Mouse (Mus musculus): ENCODE results near the gene Slc36a1. TPM values are rescaled to one million over a fixed set of nuclear protein-coding genes. Genes with fewer than 3 reads are reported as not detected.

The Slc36a1 gene
- 1.4 and 1.8 TPM in 2 replicates for polyA plus RNA-seq (2015; fragmentation: Nextera tagmentation; extraction: Ambion mirVana)

DNA sequence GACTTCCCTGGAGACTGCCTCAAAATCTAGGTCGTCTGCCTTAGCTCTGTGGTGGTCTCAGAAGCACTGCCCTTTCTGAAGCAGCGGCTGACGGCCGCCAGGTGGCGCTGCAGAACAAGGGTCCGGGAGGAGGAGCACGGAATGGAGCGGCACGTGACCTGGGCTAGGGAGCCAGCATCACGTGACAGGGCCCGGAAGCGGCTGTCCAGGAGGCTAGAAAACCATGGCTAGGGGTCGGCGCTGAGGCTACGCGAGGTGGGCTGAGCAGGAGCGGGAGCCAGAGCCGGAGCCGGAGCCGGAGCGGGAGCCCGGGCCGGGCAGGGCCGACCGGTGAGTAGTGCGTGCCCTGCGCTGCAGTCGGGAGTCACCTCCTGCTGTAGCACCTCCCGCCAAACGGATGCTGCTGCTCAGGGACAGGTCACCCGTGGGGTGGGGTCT is at the start of gene Slc36a1:
Slc36a1 (plus strand) TSS at position 192 of the 438 bp plus-strand sequence.
- Histone ChIP-seq H3K27me3 (no peaks in the 10 kb centered on the region), H3K4me3 (replicated peaks) (peak within 1 kb of the TSS; percentile 87), H3K9ac (peak within 1 kb of the TSS; percentile 84), H3K36me3 (0 out of 2 replicates have a peak, but pooled peaks cover 3% of the 10 kb centered on the region), H3K4me2 (peak within 1 kb of the TSS; percentile 91), H3K27ac (no peak within 1 kb of the TSS), H3K4me1 (replicated peaks) (peaks cover 27% of the 10 kb centered on the region), H3K9me3 (replicated peaks) (no peaks in the 10 kb centered on the region)
- DNase-seq (peak; percentile 89), ATAC-seq (ENCODE audit: low read depth) (peak; percentile 79)
- under 1% methylated on average over 31 of the region's 31 CpGs for WGBS (ENCODE audit: insufficient replicate concordance)

DNA sequence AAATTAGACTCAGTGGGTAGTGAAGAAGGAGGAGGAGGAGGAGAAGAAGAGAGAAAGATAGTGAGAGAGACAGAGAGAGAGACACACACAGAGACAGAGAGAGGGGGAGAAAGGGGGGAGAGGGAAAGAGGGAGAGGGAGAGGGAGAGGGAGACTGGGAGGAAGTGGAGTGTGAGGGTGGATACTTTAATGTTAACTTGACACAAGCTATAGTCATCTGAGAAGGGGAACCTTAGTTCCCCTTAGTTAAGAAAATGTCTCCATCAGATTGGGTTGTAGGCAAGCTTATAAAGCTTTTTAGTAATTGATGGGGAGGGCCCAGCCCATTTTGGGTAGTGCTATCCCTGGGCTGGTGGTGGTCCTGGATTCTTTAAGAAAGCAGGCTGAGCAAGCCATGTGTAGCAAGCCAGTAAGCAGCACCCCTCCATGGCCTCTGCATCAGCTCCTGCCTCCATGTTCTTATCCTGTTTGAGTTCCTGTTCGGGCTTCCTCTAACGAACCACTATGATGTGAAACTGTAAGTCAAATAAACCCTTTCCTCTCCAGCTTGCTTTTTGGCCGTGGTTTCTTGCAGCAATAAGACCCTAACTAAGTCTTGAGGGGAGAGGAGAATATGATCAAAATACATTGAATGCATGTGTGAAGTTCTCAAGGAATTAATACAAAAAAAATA is 49.6 kb upstream of the Slc36a1 start:
- no peak overlapping the region for H3K4me3 ChIP-seq (replicated peaks)
- no peak for DNase-seq
- ATAC-seq (ENCODE audit: low read depth), result no peak
- WGBS (ENCODE audit: insufficient replicate concordance), result 11% methylated on average over 3 of the region's 3 CpGs
- H3K4me2 ChIP-seq, result no peak overlapping the region
- no peak overlapping the region for H3K9ac ChIP-seq
- H3K4me1 ChIP-seq (replicated peaks), result no peaks in the 10 kb centered on the region
- H3K9me3 ChIP-seq (replicated peaks), result no peaks in the 10 kb centered on the region
- no peak overlapping the region; the same call in none of the 2 replicates for H3K27ac ChIP-seq
- no peaks in the 10 kb centered on the region for H3K27me3 ChIP-seq
- no peaks in the 10 kb centered on the region for H3K36me3 ChIP-seq

DNA sequence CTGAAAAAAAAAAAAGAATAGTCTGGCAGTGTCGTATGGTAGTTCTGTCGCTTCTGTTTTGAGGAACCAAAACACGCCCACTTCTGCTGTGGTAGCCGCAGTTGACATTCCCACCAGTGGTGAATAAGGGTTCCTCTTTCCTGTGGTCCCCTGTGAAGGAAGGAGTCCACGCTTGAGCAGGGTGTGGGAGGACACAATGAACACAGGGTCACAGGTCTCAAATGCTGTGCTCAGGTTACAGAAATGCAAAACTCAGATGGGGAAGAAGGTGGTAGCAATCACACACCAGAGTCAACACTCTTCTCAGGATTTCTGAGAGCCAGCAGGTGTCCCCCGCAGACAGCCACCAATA is 49.1 kb upstream of the Slc36a1 start:
- DNase-seq (no peak), ATAC-seq (ENCODE audit: low read depth) (no peak)
- Histone ChIP-seq H3K27me3 (no peaks in the 10 kb centered on the region), H3K36me3 (no peaks in the 10 kb centered on the region), H3K9me3 (replicated peaks) (no peaks in the 10 kb centered on the region), H3K9ac (no peak overlapping the region), H3K4me1 (replicated peaks) (no peaks in the 10 kb centered on the region), H3K4me2 (no peak overlapping the region), H3K27ac (no peak overlapping the region), H3K4me3 (replicated peaks) (no peak overlapping the region)
- 30% methylated on average over 6 of the region's 6 CpGs for WGBS (ENCODE audit: insufficient replicate concordance)

DNA sequence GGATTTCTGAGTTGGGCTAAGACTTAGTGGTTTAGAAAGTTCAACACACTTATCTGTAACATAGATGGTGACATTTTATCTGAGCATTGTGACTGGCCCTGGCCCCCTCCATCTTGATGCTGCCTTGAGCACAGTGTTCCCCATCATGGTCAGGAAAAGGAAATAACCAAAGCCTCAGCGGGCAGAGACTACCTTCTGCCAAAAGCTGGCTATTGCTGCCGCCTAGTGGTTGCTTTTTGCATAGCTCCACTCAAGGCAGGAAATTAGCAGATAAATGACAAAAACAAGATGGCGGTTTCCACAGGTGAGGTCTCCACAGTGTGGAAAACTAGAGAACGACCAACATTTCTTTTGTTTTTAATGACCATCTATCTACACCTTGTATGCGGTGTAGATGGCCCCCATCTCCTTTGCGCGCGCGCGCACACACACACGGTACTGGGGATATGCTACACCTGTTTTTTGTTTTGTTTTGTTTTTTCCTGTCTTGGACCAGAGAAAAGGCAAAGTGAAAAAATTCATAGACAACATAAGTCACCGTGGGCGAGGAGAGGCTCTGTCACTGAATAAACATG is 45.3 kb upstream of the Slc36a1 start:
- Histone ChIP-seq H3K4me3 (replicated peaks) (no peak overlapping the region), H3K4me2 (no peak overlapping the region), H3K4me1 (replicated peaks) (no peaks in the 10 kb centered on the region), H3K36me3 (no peaks in the 10 kb centered on the region), H3K27me3 (no peaks in the 10 kb centered on the region), H3K9me3 (replicated peaks) (no peaks in the 10 kb centered on the region), H3K9ac (no peak overlapping the region), H3K27ac (no peak overlapping the region)
- peak; percentile 44 for DNase-seq
- peak; percentile 45 for ATAC-seq (ENCODE audit: low read depth)
- WGBS (ENCODE audit: insufficient replicate concordance), result 42% methylated on average over 13 of the region's 13 CpGs

DNA sequence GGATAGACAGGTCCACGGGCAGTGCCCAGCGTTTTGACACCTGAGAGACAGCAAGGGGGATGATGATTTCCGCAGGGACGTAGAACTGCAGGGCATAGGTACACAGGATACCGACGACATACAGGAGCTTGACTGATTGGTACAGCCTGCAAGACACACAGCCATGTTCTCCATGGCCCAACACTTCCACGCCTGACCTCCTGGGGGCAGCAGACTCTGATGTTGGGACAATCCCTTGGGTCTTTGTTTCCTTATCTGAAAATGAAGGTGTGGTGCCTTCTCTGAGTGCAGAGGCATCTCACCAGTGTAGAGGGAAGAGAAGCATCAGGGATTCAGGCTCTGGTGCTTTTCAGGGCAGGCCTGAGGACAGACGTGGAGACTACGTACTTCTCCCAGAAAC is 41.5 kb upstream of the Slc36a1 start:
- Histone ChIP-seq H3K4me2 (no peak overlapping the region), H3K27me3 (no peaks in the 10 kb centered on the region), H3K27ac (no peak overlapping the region), H3K36me3 (no peaks in the 10 kb centered on the region), H3K9ac (no peak overlapping the region), H3K9me3 (replicated peaks) (no peaks in the 10 kb centered on the region), H3K4me1 (replicated peaks) (no peaks in the 10 kb centered on the region), H3K4me3 (replicated peaks) (no peak overlapping the region)
- DNase-seq (peak; percentile 37), ATAC-seq (ENCODE audit: low read depth) (no peak)
- WGBS (ENCODE audit: insufficient replicate concordance), result 36% methylated on average over 9 of the region's 9 CpGs

DNA sequence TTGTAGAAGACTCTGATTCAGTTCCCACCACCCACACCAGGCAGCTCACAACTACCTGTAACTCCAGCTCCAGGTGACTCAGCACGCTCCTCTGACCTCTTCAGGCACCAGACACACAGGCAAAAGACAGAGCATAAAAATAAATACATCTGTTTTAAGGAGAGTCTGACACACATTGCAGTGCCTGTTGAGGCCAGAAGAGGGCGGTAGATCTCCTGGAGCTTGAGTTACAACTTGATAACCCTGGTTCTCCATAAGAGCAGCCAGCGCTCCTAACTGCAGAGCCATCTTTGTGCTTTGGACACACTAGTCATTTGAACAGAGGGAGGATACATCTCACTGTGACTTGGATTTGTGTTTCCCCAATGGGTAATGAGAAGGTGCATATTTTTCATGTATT is 39.4 kb upstream of the Slc36a1 start:
- Histone ChIP-seq H3K9me3 (replicated peaks) (no peaks in the 10 kb centered on the region), H3K36me3 (no peaks in the 10 kb centered on the region), H3K9ac (no peak overlapping the region), H3K4me1 (replicated peaks) (no peaks in the 10 kb centered on the region), H3K4me3 (replicated peaks) (no peak overlapping the region), H3K4me2 (no peak overlapping the region), H3K27me3 (no peaks in the 10 kb centered on the region), H3K27ac (no peak overlapping the region)
- WGBS (ENCODE audit: insufficient replicate concordance), result 35% methylated on average over 3 of the region's 3 CpGs
- ATAC-seq (ENCODE audit: low read depth) (no peak), DNase-seq (peak; percentile 12)

DNA sequence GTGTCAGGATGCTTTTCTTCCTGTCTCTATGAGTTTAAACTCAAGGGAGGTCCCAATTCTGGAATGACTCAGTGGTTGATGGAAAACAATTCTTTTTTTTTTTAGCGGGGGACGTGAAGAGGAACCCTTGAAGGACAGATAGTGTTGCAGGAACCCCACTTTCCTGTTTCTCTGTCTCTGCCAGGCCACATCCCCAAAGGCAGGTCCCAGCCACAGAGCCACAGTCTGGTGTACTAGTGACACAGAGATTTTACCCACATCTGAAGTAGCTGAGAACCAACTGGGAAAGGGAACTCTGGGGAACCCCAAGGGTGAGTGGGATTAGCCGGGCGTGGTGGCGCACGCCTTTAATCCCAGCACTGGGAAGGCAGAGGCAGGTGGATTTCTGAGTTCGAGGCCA is 38.4 kb upstream of the Slc36a1 start:
- Histone ChIP-seq H3K36me3 (no peaks in the 10 kb centered on the region), H3K27ac (no peak overlapping the region), H3K27me3 (no peaks in the 10 kb centered on the region), H3K9me3 (replicated peaks) (no peaks in the 10 kb centered on the region), H3K4me1 (replicated peaks) (no peaks in the 10 kb centered on the region), H3K4me2 (no peak overlapping the region), H3K9ac (no peak overlapping the region), H3K4me3 (replicated peaks) (no peak overlapping the region)
- 66% methylated on average over 7 of the region's 7 CpGs for WGBS (ENCODE audit: insufficient replicate concordance)
- DNase-seq (no peak), ATAC-seq (ENCODE audit: low read depth) (no peak)

DNA sequence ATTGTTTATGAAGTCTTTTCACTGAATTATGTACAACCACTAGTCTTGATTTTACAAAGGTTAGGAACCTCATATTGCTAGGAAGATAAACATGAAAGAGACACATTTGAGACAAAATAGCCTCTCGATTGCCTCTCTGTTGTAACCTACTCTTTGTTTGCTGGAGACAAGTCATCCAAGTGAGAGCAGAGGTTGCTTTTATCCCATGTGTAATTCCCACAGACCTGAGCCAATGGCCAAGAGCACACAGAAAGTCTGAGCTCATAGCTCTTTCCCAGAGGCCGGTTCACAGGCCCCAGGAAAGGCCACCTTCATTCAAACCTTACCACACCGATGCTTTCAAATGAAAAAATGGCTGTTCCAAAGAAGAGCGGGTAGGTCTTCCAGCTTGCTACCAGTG is 35.6 kb upstream of the Slc36a1 start:
- H3K27ac ChIP-seq, result 0 out of 2 replicates have a peak overlapping the region, but pooled peaks have one; percentile 18
- ATAC-seq (ENCODE audit: low read depth), result no peak
- 69% methylated on average over 4 of the region's 4 CpGs for WGBS (ENCODE audit: insufficient replicate concordance)

DNA sequence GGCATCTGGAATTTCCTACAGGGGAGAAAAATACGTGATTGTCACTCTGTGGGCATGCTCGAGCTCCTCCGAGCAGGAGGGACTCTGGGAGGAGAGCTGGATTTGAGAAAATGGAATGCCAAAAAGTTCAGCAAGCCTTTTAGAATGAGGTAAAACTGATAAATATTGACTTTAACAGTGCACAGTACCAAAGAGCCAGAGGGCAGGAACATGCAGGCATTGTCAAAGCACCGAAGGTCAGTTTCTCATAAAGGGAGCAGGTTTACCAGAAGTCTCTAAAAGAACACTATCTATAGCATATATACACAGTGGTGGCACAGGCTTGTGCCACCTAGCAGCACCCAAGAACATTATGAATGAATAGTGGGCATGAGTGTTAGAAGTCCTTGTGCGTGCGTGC is 35.2 kb upstream of the Slc36a1 start:
- H3K4me3 ChIP-seq (replicated peaks), result no peak overlapping the region
- no peaks in the 10 kb centered on the region for H3K9me3 ChIP-seq (replicated peaks)
- ATAC-seq (ENCODE audit: low read depth), result no peak
- H3K4me2 ChIP-seq, result no peak overlapping the region
- H3K9ac ChIP-seq, result no peak overlapping the region
- 74% methylated on average over 6 of the region's 6 CpGs for WGBS (ENCODE audit: insufficient replicate concordance)
- H3K4me1 ChIP-seq (replicated peaks), result no peaks in the 10 kb centered on the region
- H3K27me3 ChIP-seq, result no peaks in the 10 kb centered on the region
- 0 out of 2 replicates have a peak overlapping the region, but pooled peaks have one; percentile 18 for H3K27ac ChIP-seq
- 0 out of 2 replicates have a peak, but pooled peaks cover 4% of the 10 kb centered on the region for H3K36me3 ChIP-seq
- no peak for DNase-seq

More for the DNA sequence above, 35.6 kb upstream of the Slc36a1 start:
- H3K9me3 ChIP-seq (replicated peaks), result no peaks in the 10 kb centered on the region
- no peaks in the 10 kb centered on the region for H3K27me3 ChIP-seq
- H3K4me2 ChIP-seq, result no peak overlapping the region
- H3K36me3 ChIP-seq, result 0 out of 2 replicates have a peak, but pooled peaks cover 4% of the 10 kb centered on the region
- no peak for DNase-seq
- H3K9ac ChIP-seq, result no peak overlapping the region
- H3K4me1 ChIP-seq (replicated peaks), result no peaks in the 10 kb centered on the region
- no peak overlapping the region for H3K4me3 ChIP-seq (replicated peaks)

DNA sequence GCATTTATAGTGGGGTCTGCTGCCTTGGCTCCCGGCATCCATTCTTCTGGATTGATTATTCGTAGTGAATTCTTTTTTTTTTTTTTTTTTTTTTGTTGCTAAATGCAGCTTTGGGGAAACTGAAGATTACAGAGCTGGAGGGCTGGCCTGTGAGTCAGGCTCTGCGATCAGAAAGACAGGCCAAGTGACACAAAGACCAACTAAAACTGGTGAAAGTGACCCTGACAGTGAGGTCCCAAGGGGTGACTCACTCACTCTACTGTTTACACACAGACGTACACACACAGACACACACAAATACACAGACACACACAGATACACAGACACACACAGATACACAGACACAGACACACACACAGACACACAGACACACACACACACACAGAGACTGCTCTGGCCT is 33.6 kb upstream of the Slc36a1 start:
- ATAC-seq (ENCODE audit: low read depth) (no peak), DNase-seq (no peak)
- Histone ChIP-seq H3K27ac (no peak overlapping the region), H3K9ac (no peak overlapping the region), H3K4me3 (replicated peaks) (no peak overlapping the region), H3K4me1 (replicated peaks) (no peaks in the 10 kb centered on the region), H3K36me3 (0 out of 2 replicates have a peak, but pooled peaks cover 4% of the 10 kb centered on the region), H3K4me2 (no peak overlapping the region), H3K9me3 (replicated peaks) (no peaks in the 10 kb centered on the region), H3K27me3 (no peaks in the 10 kb centered on the region)
- WGBS (ENCODE audit: insufficient replicate concordance), result 65% methylated on average over 4 of the region's 4 CpGs

DNA sequence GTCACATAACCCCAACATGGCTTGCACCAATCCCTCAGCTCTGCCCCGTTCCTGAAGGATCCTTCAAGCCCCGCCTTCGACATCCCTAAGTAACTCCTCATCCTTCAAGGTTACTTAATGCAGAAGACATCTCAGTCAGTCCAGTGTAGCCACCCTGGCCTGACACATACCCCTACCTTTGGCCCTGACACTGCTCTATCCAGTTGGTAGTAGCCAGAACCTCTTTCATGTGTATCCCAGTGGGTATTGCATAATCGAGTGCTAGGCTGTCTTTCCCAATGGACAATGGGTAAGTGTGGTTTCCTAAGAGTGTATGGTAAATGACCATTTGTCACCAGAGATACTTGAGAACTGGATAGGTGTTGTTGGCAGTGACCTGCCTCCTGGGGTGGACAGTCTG is 25.3 kb upstream of the Slc36a1 start:
- DNase-seq, result no peak
- Histone ChIP-seq H3K4me2 (no peak overlapping the region), H3K9me3 (replicated peaks) (no peaks in the 10 kb centered on the region), H3K9ac (no peak overlapping the region), H3K27ac (no peak overlapping the region), H3K27me3 (no peaks in the 10 kb centered on the region), H3K36me3 (no peaks in the 10 kb centered on the region), H3K4me1 (replicated peaks) (peaks cover 17% of the 10 kb centered on the region), H3K4me3 (replicated peaks) (no peak overlapping the region)
- 59% methylated on average over 4 of the region's 4 CpGs for WGBS (ENCODE audit: insufficient replicate concordance)
- ATAC-seq (ENCODE audit: low read depth), result peak; percentile 54

DNA sequence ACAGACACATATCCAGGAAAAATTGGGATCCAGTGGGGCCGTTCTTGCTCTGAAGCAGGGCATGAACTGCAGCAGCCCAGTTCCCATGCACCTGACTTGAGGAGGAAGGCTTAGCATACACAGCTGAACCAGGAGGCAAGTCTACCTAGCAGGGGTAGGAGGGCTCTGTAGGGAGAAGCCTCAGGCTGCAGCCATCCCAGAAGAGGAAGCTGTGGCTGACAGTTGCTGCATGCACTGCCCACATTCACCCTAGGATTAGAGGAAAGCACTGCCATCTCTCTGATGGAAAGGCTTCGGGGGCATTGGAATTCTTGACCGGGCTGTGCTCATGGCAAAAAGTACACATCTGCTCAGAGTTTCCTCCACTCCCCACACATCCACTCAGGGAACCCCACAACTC is 24.3 kb upstream of the Slc36a1 start:
- Histone ChIP-seq H3K4me3 (replicated peaks) (no peak overlapping the region), H3K9me3 (replicated peaks) (no peaks in the 10 kb centered on the region)
- no peak for ATAC-seq (ENCODE audit: low read depth)

More for the DNA sequence above, 24.3 kb upstream of the Slc36a1 start:
- Histone ChIP-seq H3K4me1 (replicated peaks) (peaks cover 21% of the 10 kb centered on the region), H3K4me2 (no peak overlapping the region), H3K36me3 (no peaks in the 10 kb centered on the region), H3K27me3 (no peaks in the 10 kb centered on the region), H3K27ac (no peak overlapping the region), H3K9ac (no peak overlapping the region)
- 54% methylated on average over 3 of the region's 3 CpGs for WGBS (ENCODE audit: insufficient replicate concordance)
- no peak for DNase-seq
